Mouse (Mus musculus): ENCODE data around the gene Gm10184. TPM values are rescaled to one million over a fixed set of nuclear protein-coding genes. Genes with fewer than 3 reads are reported as not detected.

Gene Gm10184
- 3.5 to 18.7 TPM (median 9.7 TPM) in 4 replicates for total RNA-seq (2023; ENCODE audit: inconsistent age)

GRCm38 (mm10) chr17:89910349-89910748 is at the start of gene Gm10184:
Gene Gm10184, minus strand, starts transcription at chr17:89910449.

Measured in B cell, adult (primary cell).